Mouse (Mus musculus): ENCODE results near the gene Sec16b. TPM values are rescaled to one million over a fixed set of nuclear protein-coding genes. Genes with fewer than 3 reads are reported as not detected.

The Sec16b gene
- total and polyA plus RNA-seq, 3 experiments, result 13.9 to 19.6 (median 14.6) TPM

- H3K36me3 ChIP-seq (replicated peaks in 1 of 2; ENCODE audit: control insufficient read depth in 1 of 2, insufficient read depth in 1 of 2, low read length in 1 of 2), result peaks cover 42 to 79% of the 10 kb centered on the region in 2 experiments
- H3K4me3 ChIP-seq (replicated peaks in 1 of 3; ENCODE audit: low read depth in 2 of 3, low read length in 2 of 3, poor library complexity in 1 of 3), result no peak overlapping the region
- H3K9me3 ChIP-seq (replicated peaks; ENCODE audit: low read length), result no peaks in the 10 kb centered on the region
- H3K27ac ChIP-seq (ENCODE audit: insufficient read depth, low read depth), result no peak overlapping the region
- DNase-seq (ENCODE audit: extremely low read depth), result no peak
- no peak overlapping the region for H3K4me2 ChIP-seq (ENCODE audit: insufficient read depth, low read depth, poor library complexity, severe bottlenecking)
- TF ChIP-seq NELFE (IDR thresholded peaks at IDR 0.05; ENCODE audit: low read depth, low read length) (no peak), SMC3 (IDR thresholded peaks at IDR 0.05; ENCODE audit: low read depth, low read length) (no peak), MYC (IDR thresholded peaks at IDR 0.05; ENCODE audit: low read depth, low read length) (no peak), SIN3A (IDR thresholded peaks at IDR 0.05; ENCODE audit: low read length) (no peak), EP300 (IDR thresholded peaks at IDR 0.05; ENCODE audit: low read length) (no peak), NRF1 (IDR thresholded peaks at IDR 0.05; ENCODE audit: low read depth, low read length) (no peak), ZC3H11A (IDR thresholded peaks at IDR 0.05; ENCODE audit: low read depth, low read length) (no peak), JUN (IDR thresholded peaks at IDR 0.05; ENCODE audit: insufficient read depth, low read depth, low read length) (no peak), MAZ (IDR thresholded peaks at IDR 0.05; ENCODE audit: low read depth, low read length) (no peak), KAT2A (IDR thresholded peaks at IDR 0.05; ENCODE audit: insufficient replicate concordance, low read length) (no peak), ETS1 (conservative IDR thresholded peaks at IDR 0.05; ENCODE audit: low read depth, low read length) (no peak), JUND (conservative IDR thresholded peaks at IDR 0.05; ENCODE audit: low read depth, low read length) (no peak), MAX (IDR thresholded peaks at IDR 0.05; ENCODE audit: low read length) (no peak)
- H3K27me3 ChIP-seq (replicated peaks), result no peaks in the 10 kb centered on the region
- dilution Hi-C loops (cut with MboI; ENCODE audit: extremely low pct_ligation_motif_present, extremely low pct_unique_long_range_greater_than_20kb, low sequenced_read_pairs), result no loop called here
- H3K9ac ChIP-seq (ENCODE audit: insufficient read depth, low read depth), result no peak overlapping the region
- no peaks in the 10 kb centered on the region for H3K79me2 ChIP-seq (replicated peaks; ENCODE audit: control insufficient read depth, extremely low read depth, insufficient read depth, poor library complexity, severe bottlenecking)
- peaks cover 5 to 32% of the 10 kb centered on the region in 2 experiments; a peak in 3 of 4 replicates for H3K4me1 ChIP-seq (ENCODE audit: control insufficient read depth in 1 of 2, insufficient read depth in 2 of 2)
- in situ Hi-C loops (cut with MboI; ENCODE audit: low pct_ligation_motif_present, low pct_unique_long_range_greater_than_20kb, low sequenced_read_pairs), result no loop called here
These were observed 26.4 kb downstream of the Sec16b start for GRCm38 (mm10) chr1:157532826-157533460.

- Histone ChIP-seq H3K4me3 (replicated peaks in 1 of 3; ENCODE audit: low read depth in 2 of 3, low read length in 2 of 3, poor library complexity in 1 of 3) (no peak overlapping the region), H3K9ac (ENCODE audit: insufficient read depth, low read depth) (no peak overlapping the region), H3K9me3 (replicated peaks; ENCODE audit: low read length) (no peaks in the 10 kb centered on the region), H3K27ac (ENCODE audit: insufficient read depth, low read depth) (no peak overlapping the region), H3K36me3 (replicated peaks in 1 of 2; ENCODE audit: control insufficient read depth in 1 of 2, insufficient read depth in 1 of 2, low read length in 1 of 2) (peaks cover 42 to 68% of the 10 kb centered on the region in 2 experiments), H3K4me2 (ENCODE audit: insufficient read depth, low read depth, poor library complexity, severe bottlenecking) (no peak overlapping the region), H3K79me2 (replicated peaks; ENCODE audit: control insufficient read depth, extremely low read depth, insufficient read depth, poor library complexity, severe bottlenecking) (no peaks in the 10 kb centered on the region), H3K4me1 (ENCODE audit: control insufficient read depth in 1 of 2, insufficient read depth in 2 of 2) (peaks cover 0 to 27% of the 10 kb centered on the region in 2 experiments; a peak in 2 of 4 replicates), H3K27me3 (replicated peaks) (no peaks in the 10 kb centered on the region)
- TF ChIP-seq ELF1 (IDR thresholded peaks at IDR 0.05; ENCODE audit: low read depth, low read length), result no peak
- dilution Hi-C loops (cut with MboI; ENCODE audit: extremely low pct_ligation_motif_present, extremely low pct_unique_long_range_greater_than_20kb, low sequenced_read_pairs), result no loop called here
- DNase-seq (ENCODE audit: extremely low read depth), result no peak
- in situ Hi-C loops (cut with MboI; ENCODE audit: low pct_ligation_motif_present, low pct_unique_long_range_greater_than_20kb, low sequenced_read_pairs), result no loop called here
These were observed 29.0 kb downstream of the Sec16b start for GRCm38 (mm10) chr1:157535571-157535970.
